In genomic region chr12:55837495-55837894, GRCm38 (mm10) we compare ENCODE assay signal across 10 mouse cellular contexts. TPM values are rescaled to one million over a fixed set of nuclear protein-coding genes. Genes with fewer than 3 reads are reported as not detected.
DNase-seq lines count a peak whose midpoint lies in the region; ATAC-seq and TF ChIP-seq lines count a peak whose summit lies in the region.
"Had no signal": no experiment of that assay in that cellular context is flagged by ENCODE, and none has a peak within 500 bp of the region (broad histone marks: within the 10 kb centered on the region; RNA-seq: fewer than 3 reads in every experiment).

No protein-coding gene starts in this region.

- no peak for TF ChIP-seq EP300 in CH12.LX (IDR thresholded peaks at IDR 0.05; ENCODE audit: low read length)
- no peak for TF ChIP-seq EP300 in liver, embryonic 14.5 days (IDR thresholded peaks at IDR 0.05; ENCODE audit: low read depth)

- 85% methylated on average over 3 of the region's 3 CpGs for WGBS in heart, embryonic 14.5 days
- 65% methylated on average over 3 of the region's 3 CpGs for WGBS in forebrain, embryonic 15.5 days
- WGBS in liver, embryonic 14.5 days (ENCODE audit: insufficient replicate concordance), result 71% methylated on average over 3 of the region's 3 CpGs

- H3K4me1 ChIP-seq in heart, embryonic 14.5 days (ENCODE audit: control insufficient read depth in 2 of 2, insufficient read depth in 2 of 2, low read length in 2 of 2), result peaks cover 0 to 2% of the 10 kb centered on the region in 2 experiments; a peak in 2 of 4 replicates
- H3K4me1 ChIP-seq in CH12.LX (ENCODE audit: control insufficient read depth in 1 of 2, insufficient read depth in 2 of 2), result peaks cover 3 to 20% of the 10 kb centered on the region in 2 experiments; a peak in 3 of 4 replicates
- peaks cover 13% of the 10 kb centered on the region for H3K4me1 ChIP-seq in forebrain, embryonic 15.5 days
- H3K4me1 ChIP-seq in liver, embryonic 14.5 days (replicated peaks; ENCODE audit: control insufficient read depth in 2 of 2, insufficient read depth in 2 of 2, low read length in 1 of 2), result peaks cover 0 to 6% of the 10 kb centered on the region in 2 experiments; a peak in 2 of 4 replicates

- dilution Hi-C loops in CH12.LX (cut with MboI; ENCODE audit: extremely low pct_ligation_motif_present, extremely low pct_unique_long_range_greater_than_20kb, low sequenced_read_pairs), result no loop called here

- H3K79me2 ChIP-seq in CH12.LX (replicated peaks; ENCODE audit: control insufficient read depth, extremely low read depth, insufficient read depth, poor library complexity, severe bottlenecking), result peaks cover 6% of the 10 kb centered on the region; the same call in 1 of the 2 replicates

- no peak overlapping the region for H3K27ac ChIP-seq in heart, embryonic 14.5 days (replicated peaks in 1 of 2; ENCODE audit: control insufficient read depth in 1 of 2, insufficient read depth in 1 of 2, low read depth in 2 of 2, low read length in 2 of 2)
- no peak overlapping the region for H3K27ac ChIP-seq in CH12.LX (ENCODE audit: insufficient read depth, low read depth)
- no peak overlapping the region for H3K27ac ChIP-seq in forebrain, embryonic 15.5 days (replicated peaks)
- H3K27ac ChIP-seq in liver, embryonic 14.5 days, result no peak overlapping the region

- no peak for DNase-seq in heart, postnatal 4 days
- DNase-seq in CH12.LX (ENCODE audit: extremely low read depth), result no peak
- no peak for DNase-seq in liver, embryonic 14.5 days (ENCODE audit: low read depth in 3 of 3, low spot score in 3 of 3)
- DNase-seq in retina, embryonic 14.5 days (ENCODE audit: low spot score), result no peak
- DNase-seq in MN1 (ENCODE audit: low spot score), result no peak
- DNase-seq in ovary, postnatal 10 days (ENCODE audit: low spot score), result no peak
- DNase-seq: heart, adult 2 months had no signal

- peak overlapping the region in 1 of 2 experiments; percentile 84; a peak in 2 of 4 replicates for H3K4me3 ChIP-seq in heart, embryonic 14.5 days (ENCODE audit: control insufficient read depth in 1 of 2, insufficient read depth in 1 of 2, low read depth in 1 of 2, low read length in 2 of 2)
- peak overlapping the region in 1 of 3 experiments; percentile 89 for H3K4me3 ChIP-seq in CH12.LX (replicated peaks in 1 of 3; ENCODE audit: low read depth in 2 of 3, low read length in 2 of 3, poor library complexity in 1 of 3)
- peak overlapping the region; percentile 91; the same call in 1 of the 2 replicates for H3K4me3 ChIP-seq in forebrain, embryonic 15.5 days
- peak overlapping the region in 1 of 2 experiments; percentile 68; a peak in 2 of 4 replicates for H3K4me3 ChIP-seq in liver, embryonic 14.5 days (ENCODE audit: insufficient read depth in 1 of 2, low read depth in 2 of 2, low read length in 2 of 2)

- peak overlapping the region; percentile 79 for H3K4me2 ChIP-seq in heart, embryonic 14.5 days (ENCODE audit: low read length)
- 0 out of 2 replicates have a peak overlapping the region, but pooled peaks have one; percentile 90 for H3K4me2 ChIP-seq in CH12.LX (ENCODE audit: insufficient read depth, low read depth, poor library complexity, severe bottlenecking)
- H3K4me2 ChIP-seq in forebrain, embryonic 15.5 days (replicated peaks), result peak overlapping the region; percentile 78
- H3K4me2 ChIP-seq in liver, embryonic 14.5 days (ENCODE audit: low read depth), result peak overlapping the region; percentile 77

- no peak for TF ChIP-seq CTCF in CH12.LX (conservative IDR thresholded peaks at IDR 0.05 in 1 of 2, IDR thresholded peaks at IDR 0.05 in 1 of 2; ENCODE audit: low read depth in 2 of 2, low read length in 2 of 2)
- TF ChIP-seq CTCF in liver, embryonic 14.5 days (IDR thresholded peaks at IDR 0.05; ENCODE audit: low read depth), result no peak

- H3K36me3 ChIP-seq in heart, embryonic 14.5 days (ENCODE audit: control insufficient read depth, insufficient read depth, low read length), result peaks cover 16% of the 10 kb centered on the region
- peaks cover 12 to 32% of the 10 kb centered on the region in 2 experiments for H3K36me3 ChIP-seq in CH12.LX (replicated peaks in 1 of 2; ENCODE audit: control insufficient read depth in 1 of 2, insufficient read depth in 1 of 2, low read length in 1 of 2)
- peaks cover 10% of the 10 kb centered on the region for H3K36me3 ChIP-seq in forebrain, embryonic 15.5 days
- no peaks in the 10 kb centered on the region for H3K36me3 ChIP-seq in liver, embryonic 14.5 days (replicated peaks; ENCODE audit: control insufficient read depth, insufficient read depth, low read depth)

- no peaks in the 10 kb centered on the region for H3K27me3 ChIP-seq in heart, embryonic 14.5 days (ENCODE audit: control insufficient read depth, insufficient read depth, low read length)
- no peaks in the 10 kb centered on the region for H3K27me3 ChIP-seq in CH12.LX (replicated peaks)
- no peaks in the 10 kb centered on the region for H3K27me3 ChIP-seq in forebrain, embryonic 15.5 days
- no peaks in the 10 kb centered on the region for H3K27me3 ChIP-seq in liver, embryonic 14.5 days (ENCODE audit: control insufficient read depth, insufficient read depth, low read length)

- no peak for TF ChIP-seq RAD21 in CH12.LX (IDR thresholded peaks at IDR 0.05; ENCODE audit: low read depth, low read length)

- in situ Hi-C loops in CH12.LX (cut with MboI; ENCODE audit: low pct_ligation_motif_present, low pct_unique_long_range_greater_than_20kb, low sequenced_read_pairs), result loop anchor here (10.0 kb wide), 2 partner anchors 53 to 323 kb away; no protein-coding TSS in a partner anchor

- no peaks in the 10 kb centered on the region for H3K9me3 ChIP-seq in heart, embryonic 14.5 days (ENCODE audit: control insufficient read depth, low read length)
- H3K9me3 ChIP-seq in CH12.LX (replicated peaks; ENCODE audit: low read length), result no peaks in the 10 kb centered on the region
- H3K9me3 ChIP-seq in forebrain, embryonic 15.5 days, result no peaks in the 10 kb centered on the region
- no peaks in the 10 kb centered on the region for H3K9me3 ChIP-seq in liver, embryonic 14.5 days (ENCODE audit: control insufficient read depth, low read length)

- H3K9ac ChIP-seq in heart, embryonic 14.5 days (ENCODE audit: low read length), result no peak overlapping the region
- H3K9ac ChIP-seq in CH12.LX (ENCODE audit: insufficient read depth, low read depth), result 0 out of 2 replicates have a peak overlapping the region, but pooled peaks have one; percentile 69
- no peak overlapping the region for H3K9ac ChIP-seq in forebrain, embryonic 15.5 days (replicated peaks)
- no peak overlapping the region; the same call in 1 of the 2 replicates for H3K9ac ChIP-seq in liver, embryonic 14.5 days (replicated peaks)

- ATAC-seq in heart, embryonic 14.5 days (ENCODE audit: insufficient number of reproducible peaks, insufficient read depth, low FRiP score, low read depth), result no peak
- ATAC-seq in forebrain, embryonic 15.5 days (replicated peaks), result no peak
- ATAC-seq in liver, embryonic 14.5 days (ENCODE audit: insufficient read depth), result no peak
- ATAC-seq: CD4-positive, CD25-positive, alpha-beta regulatory T cell, adult 4 months had no signal

- no peak for TF ChIP-seq POLR2A in CH12.LX (IDR thresholded peaks at IDR 0.05; ENCODE audit: low read depth, low read length)

TF ChIP-seq in CH12.LX, 34 proteins besides CTCF, POLR2A, EP300 and RAD21:
- TF ChIP-seq GABPA (IDR thresholded peaks at IDR 0.05; ENCODE audit: insufficient replicate concordance, low read depth, low read length), result no peak
- no peak for TF ChIP-seq E2F4 (IDR thresholded peaks at IDR 0.05; ENCODE audit: insufficient replicate concordance, low read depth, low read length)
- TF ChIP-seq MEF2A (IDR thresholded peaks at IDR 0.05; ENCODE audit: borderline replicate concordance, low read depth, low read length), result no peak
- TF ChIP-seq MAFK (IDR thresholded peaks at IDR 0.05; ENCODE audit: insufficient replicate concordance, low read length), result peak; percentile 81
- TF ChIP-seq SMC3 (IDR thresholded peaks at IDR 0.05; ENCODE audit: low read depth, low read length), result no peak
- TF ChIP-seq CHD2 (IDR thresholded peaks at IDR 0.05; ENCODE audit: low read length), result no peak

RNA-seq across cellular contexts. Expression of gene Brms1l, which starts 1.4 kb away (rescaled TPM):
- polyA plus RNA-seq in heart, embryonic 14.5 days (2014; fragmentation: Nextera tagmentation; extraction: Ambion mirVana), result 22.9 and 24.3 TPM in 2 replicates
- total RNA-seq in heart, postnatal 4 days (2021), result 10 to 100 TPM; 25.8 to 29.0 TPM
- 16.3 and 17.8 TPM in 2 replicates for total RNA-seq in CH12.LX (2012; rRNA removed)
- total RNA-seq in CH12.LX (2014; rRNA removed), result 18.9 and 19.7 TPM in 2 replicates
- polyA plus RNA-seq in CH12.LX (2012; ENCODE audit: insufficient read length, low read depth), result 32.6 and 48.0 TPM in 2 replicates
- polyA plus RNA-seq in forebrain, embryonic 15.5 days (2015; fragmentation: Nextera tagmentation; extraction: Ambion mirVana), result 57.5 and 60.8 TPM in 2 replicates
- polyA plus RNA-seq in liver, embryonic 14.5 days (2012; rRNA removed), result 8.4 and 19.0 TPM in 2 replicates
- polyA plus RNA-seq in liver, embryonic 14.5 days (2014; fragmentation: Nextera tagmentation; extraction: Ambion mirVana), result 11.1 and 13.3 TPM in 2 replicates

RNA-seq across cellular contexts. Expression of gene Ralgapa1, which starts 16.5 kb away (rescaled TPM):
- 21.5 and 23.1 TPM in 2 replicates for polyA plus RNA-seq in heart, embryonic 14.5 days (2014; fragmentation: Nextera tagmentation; extraction: Ambion mirVana)
- total RNA-seq in heart, postnatal 4 days (2021), result 10 to 100 TPM; 46.7 to 54.8 TPM
- total RNA-seq in CH12.LX (2012; rRNA removed) (8.9 and 10.3 TPM in 2 replicates), CH12.LX (2014; rRNA removed) (18.5 and 19.2 TPM in 2 replicates)
- 18.6 and 24.4 TPM in 2 replicates for polyA plus RNA-seq in CH12.LX (2012; ENCODE audit: insufficient read length, low read depth)
- 19.6 and 20.6 TPM in 2 replicates for polyA plus RNA-seq in forebrain, embryonic 15.5 days (2015; fragmentation: Nextera tagmentation; extraction: Ambion mirVana)
- polyA plus RNA-seq in liver, embryonic 14.5 days (2012; rRNA removed), result 7.1 and 8.8 TPM in 2 replicates
- polyA plus RNA-seq in liver, embryonic 14.5 days (2014; fragmentation: Nextera tagmentation; extraction: Ambion mirVana), result 4.3 and 4.4 TPM in 2 replicates
